Mouse (Mus musculus) limb, embryonic 11.5 days (tissue): ENCODE measurements at regions not wholly inside any gene's neighbourhood (a gene's known extent, or its start where the extent isn't known, plus 50 kb on each side); places are given as distances from the start of the nearest gene placed in this dataset.

ENCODE experiments used
- ATAC-seq: fragments of 200-750 bp; cut with Nextera tagmentation; 2 replicates; pipeline ENCODE4 v1.8.0; 2017; ENCODE audit warnings: low read depth; ENCODE audit not compliant: insufficient number of reproducible peaks, low FRiP score, low TSS enrichment
- DNase-seq: peaks from one replicate; pipeline ENCODE4 v3.0.0-alpha.2; 2015; ENCODE audit warnings: low spot score
- H3K27ac ChIP-seq: fragments of 300-500 bp; sonication (generic); replicated peaks from 2 replicates; pipeline ENCODE4 v1.5.1; 2014; ENCODE audit warnings: low read depth, mild to moderate bottlenecking, low read length
- H3K27me3 ChIP-seq: fragments of 300-500 bp; sonication (generic); 2 replicates; pipeline ENCODE4 v1.6.1; 2014; ENCODE audit warnings: mild to moderate bottlenecking, low read length, mixed read lengths; ENCODE audit not compliant: control insufficient read depth, insufficient read depth
- H3K36me3 ChIP-seq: fragments of 300-500 bp; sonication (generic); 2 replicates; pipeline ENCODE4 v1.6.1; 2014; ENCODE audit warnings: mild to moderate bottlenecking, low read length, moderate library complexity, mixed read lengths; ENCODE audit not compliant: control insufficient read depth, insufficient read depth
- H3K4me1 ChIP-seq: fragments of 300-500 bp; sonication (generic); 2 replicates; pipeline ENCODE4 v1.6.1; 2014; ENCODE audit warnings: low read length, mixed read lengths; ENCODE audit not compliant: control insufficient read depth, insufficient read depth
- H3K4me2 ChIP-seq: fragments of 300-500 bp; sonication (generic); 2 replicates; pipeline ENCODE4 v1.6.1; 2014; ENCODE audit warnings: low read depth, mild to moderate bottlenecking, moderate library complexity; ENCODE audit not compliant: severe bottlenecking
- H3K4me3 ChIP-seq: fragments of 300-500 bp; sonication (generic); 2 replicates; pipeline ENCODE4 v1.5.1; 2014; ENCODE audit warnings: low read depth, low read length
- H3K9ac ChIP-seq: fragments of 300-500 bp; sonication (generic); 2 replicates; pipeline ENCODE4 v1.6.1; 2014; ENCODE audit warnings: mild to moderate bottlenecking, low read length
- H3K9me3 ChIP-seq: fragments of 300-500 bp; sonication (generic); 2 replicates; pipeline ENCODE4 v1.6.1; 2016; ENCODE audit warnings: low read length; ENCODE audit not compliant: control insufficient read depth
- WGBS: fragments of 180-500 bp; shearing (Covaris S2); extraction: QIAGEN DNeasy Blood & Tissue Kit; methylation state at CpG from one replicate; pipeline ENCODE4 v1.1.7; 2014; 5-methylcytosine and 5-hydroxymethylcytosine counted together

GRCm38 (mm10) chr8:31454736-31455391 is 1973.6 kb upstream of the 5930422O12Rik start:
- Histone ChIP-seq H3K4me1 (no peaks in the 10 kb centered on the region), H3K27ac (no peak overlapping the region), H3K9me3 (no peaks in the 10 kb centered on the region), H3K9ac (no peak overlapping the region), H3K27me3 (no peaks in the 10 kb centered on the region), H3K4me2 (no peak overlapping the region), H3K36me3 (no peaks in the 10 kb centered on the region), H3K4me3 (no peak overlapping the region)
- no peak for DNase-seq
- WGBS: 87% methylated on average over 16 of the region's 16 CpGs
- ATAC-seq: no peak

- no peaks in the 10 kb centered on the region for H3K36me3 ChIP-seq
- DNase-seq: no peak
- H3K4me2 ChIP-seq: no peak overlapping the region
- WGBS: 88% methylated on average over 3 of the region's 3 CpGs
- no peak overlapping the region for H3K9ac ChIP-seq
- H3K27ac ChIP-seq: no peak overlapping the region
- no peaks in the 10 kb centered on the region for H3K9me3 ChIP-seq
- H3K4me1 ChIP-seq: no peaks in the 10 kb centered on the region
- ATAC-seq: no peak
- no peaks in the 10 kb centered on the region for H3K27me3 ChIP-seq
- no peak overlapping the region for H3K4me3 ChIP-seq
Observed at GRCm38 (mm10) chr8:31460349-31460748, 1968.2 kb upstream of the 5930422O12Rik start.
